Mouse (Mus musculus) R1 (cell line): ENCODE data around the gene Ino80.

Source experiments
- DNase-seq: peaks from one replicate; pipeline ENCODE4 v3.0.0-alpha.2; 2018; ENCODE audit warnings: low read depth, low spot score

The Ino80 gene

DNA sequence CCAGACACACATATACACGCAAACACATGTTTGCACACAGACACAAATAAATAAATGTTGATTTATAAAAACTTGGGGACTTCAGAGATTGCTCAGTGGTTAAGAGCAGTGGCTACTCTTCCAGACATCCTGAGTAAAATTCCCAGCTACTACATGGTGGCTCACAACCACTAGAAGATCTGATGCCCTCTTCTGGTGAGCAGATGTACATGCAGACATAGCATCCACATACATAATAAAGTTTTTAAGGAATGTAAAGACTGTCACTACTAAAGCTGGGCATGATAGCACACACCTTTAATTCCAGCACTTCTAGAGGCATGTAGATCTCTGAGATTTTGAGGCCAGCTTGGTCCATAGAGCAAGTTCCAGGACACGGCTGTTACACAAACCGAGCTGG lies 16.5 kb downstream of the Ino80 start:
- DNase-seq = peak; percentile 81

DNA sequence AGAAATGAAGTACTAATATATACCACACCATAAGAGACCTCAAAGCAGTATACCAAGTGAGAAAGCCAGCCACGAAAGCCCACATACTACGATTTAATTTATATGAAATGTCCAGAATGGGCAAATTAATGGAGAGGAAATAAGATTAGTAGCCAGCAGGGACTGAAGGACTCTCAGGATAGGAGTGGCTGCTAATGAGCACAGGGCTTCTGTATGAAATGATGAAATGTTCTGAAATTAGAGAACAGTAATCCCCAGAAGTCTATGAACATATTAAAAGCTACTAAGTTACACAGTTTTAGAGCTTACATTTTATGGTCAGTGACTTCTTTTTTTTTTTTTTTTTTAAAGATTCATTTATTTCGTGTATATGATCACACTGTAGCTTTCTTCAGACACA lies 22.9 kb downstream of the Ino80 start:
- no peak for DNase-seq

DNA sequence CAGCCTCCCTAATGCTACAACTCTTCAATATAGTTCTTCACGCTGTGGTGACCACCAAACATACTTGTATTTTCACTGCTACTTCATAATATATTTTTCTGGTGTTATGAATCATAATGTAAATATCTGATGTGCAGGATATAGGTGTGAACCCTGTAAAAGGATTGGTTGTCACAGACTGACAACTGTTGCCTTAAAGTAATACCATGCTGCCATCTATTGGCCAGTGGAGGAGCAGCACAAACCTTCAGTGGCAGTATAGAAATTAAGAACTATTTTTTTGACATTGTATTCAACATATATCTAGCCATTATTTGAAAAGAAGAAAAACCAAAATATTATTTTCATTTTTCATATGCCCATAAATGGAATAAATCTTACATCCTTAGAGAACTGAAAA lies 40.5 kb downstream of the Ino80 start:
- DNase-seq = peak; percentile 54

DNA sequence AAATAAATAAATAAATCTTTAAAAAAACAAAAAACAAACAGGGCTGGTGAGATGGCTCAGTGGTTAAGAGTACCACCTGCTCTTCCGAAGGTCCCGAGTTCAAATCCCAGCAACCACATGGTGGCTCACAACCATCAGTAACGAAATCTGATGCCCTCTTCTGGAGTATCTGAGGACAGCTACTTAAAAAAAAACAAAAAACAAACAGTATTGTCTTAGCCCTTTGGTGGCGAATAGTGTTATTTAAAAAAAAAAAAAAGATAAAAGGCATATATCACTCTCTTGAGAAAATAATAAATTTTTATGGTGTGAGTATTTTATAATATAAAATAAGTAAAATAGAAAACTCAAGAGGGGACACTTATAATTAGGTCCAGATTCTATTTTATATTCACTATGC lies 41.0 kb downstream of the Ino80 start:
- DNase-seq = no peak

DNA sequence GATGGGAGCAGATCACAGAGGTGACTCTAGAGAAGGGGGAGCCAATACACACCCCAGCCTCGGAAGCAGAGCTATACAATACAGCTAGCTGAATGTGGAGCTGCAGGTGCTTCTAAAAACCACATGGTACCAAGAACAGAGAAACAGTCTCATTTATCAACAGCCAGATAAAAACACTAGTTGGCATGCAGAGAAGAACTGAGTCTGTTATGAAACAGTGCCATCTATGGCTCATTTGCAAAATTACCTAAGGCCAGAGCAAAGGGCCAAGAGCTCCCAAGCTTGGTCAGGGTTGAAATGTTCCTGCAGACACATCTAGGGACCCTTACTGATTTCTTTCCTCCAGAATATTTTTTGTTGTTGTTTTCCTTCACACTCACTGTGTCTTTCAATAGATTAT lies 63.7 kb downstream of the Ino80 start:
- DNase-seq = peak; percentile 14

DNA sequence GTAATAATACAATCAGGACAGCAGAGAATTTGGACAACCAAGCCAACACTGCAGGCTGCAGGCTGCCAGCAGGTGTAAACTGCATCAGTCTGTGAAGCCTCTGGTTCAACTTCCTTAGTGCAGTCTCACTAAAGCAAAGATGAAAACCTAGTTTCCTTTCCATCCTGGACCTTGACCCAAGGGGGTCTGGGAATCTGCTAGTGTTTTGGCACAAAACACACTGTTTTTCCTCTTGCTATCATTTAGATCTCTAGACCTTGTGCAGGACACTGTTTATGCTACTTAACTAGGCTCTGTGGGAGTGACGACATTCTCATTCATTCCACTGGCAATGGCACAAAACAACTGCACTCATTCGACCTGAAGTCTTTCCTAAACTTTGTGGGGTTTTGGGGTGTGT lies 65.8 kb downstream of the Ino80 start:
- DNase-seq = no peak

DNA sequence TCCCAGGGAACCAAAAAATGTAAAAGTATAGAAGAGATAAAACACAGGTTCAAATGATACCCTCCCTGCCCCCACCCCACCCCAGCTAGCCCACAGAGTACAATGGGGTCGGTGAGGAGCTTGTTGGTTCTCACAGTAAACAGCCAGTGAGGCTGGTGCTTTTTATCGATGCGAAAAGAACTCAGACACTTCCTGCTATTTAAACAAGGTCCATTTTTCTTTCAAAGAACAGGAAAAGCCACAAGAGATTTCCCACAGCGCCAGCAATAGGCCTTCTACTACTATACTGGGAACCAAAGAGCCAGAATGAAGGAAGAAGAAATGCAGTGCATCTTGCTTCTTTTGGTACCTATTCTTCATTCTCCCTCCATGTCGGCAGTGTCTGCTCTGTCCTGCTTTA lies 66.5 kb downstream of the Ino80 start:
- no peak for DNase-seq

DNA sequence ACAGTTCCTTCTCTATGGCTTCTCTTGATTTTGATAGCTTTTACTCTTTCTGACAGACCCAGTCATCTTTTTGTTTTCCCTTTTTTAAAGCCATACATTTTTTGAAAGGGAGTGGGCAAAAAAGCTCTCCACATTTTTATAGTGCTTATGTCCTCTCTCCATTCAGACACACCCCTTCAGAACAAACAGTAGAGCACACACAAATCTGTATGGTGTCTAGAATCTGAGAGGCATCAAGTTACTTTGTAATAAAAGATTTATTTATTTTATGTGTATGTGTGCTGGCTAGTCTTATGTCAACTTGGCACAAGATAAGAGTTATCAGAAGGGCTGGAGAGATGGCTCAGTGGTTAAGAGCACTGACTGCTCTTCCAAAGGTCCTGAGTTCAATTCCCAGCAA lies 68.8 kb downstream of the Ino80 start:
- DNase-seq = no peak

DNA sequence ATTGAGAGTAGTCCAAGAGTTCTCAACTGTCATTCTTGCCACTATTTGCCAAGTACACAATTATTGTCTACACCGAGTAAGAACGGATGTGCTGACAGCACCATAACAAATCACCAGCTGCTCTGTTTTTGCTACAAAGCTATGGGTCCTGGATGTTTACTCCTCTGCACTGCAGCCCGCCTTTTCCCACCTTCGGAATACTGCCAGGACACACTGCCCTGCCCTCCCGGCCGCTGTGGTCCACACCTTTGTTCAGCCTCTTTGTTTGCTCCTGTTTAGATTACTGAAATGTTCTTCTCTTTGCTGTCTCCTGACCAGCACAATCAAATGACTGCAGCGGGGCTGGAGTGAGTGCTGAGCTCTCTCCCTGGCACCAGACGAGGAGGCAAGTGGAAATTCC lies 69.2 kb downstream of the Ino80 start:
- no peak for DNase-seq

DNA sequence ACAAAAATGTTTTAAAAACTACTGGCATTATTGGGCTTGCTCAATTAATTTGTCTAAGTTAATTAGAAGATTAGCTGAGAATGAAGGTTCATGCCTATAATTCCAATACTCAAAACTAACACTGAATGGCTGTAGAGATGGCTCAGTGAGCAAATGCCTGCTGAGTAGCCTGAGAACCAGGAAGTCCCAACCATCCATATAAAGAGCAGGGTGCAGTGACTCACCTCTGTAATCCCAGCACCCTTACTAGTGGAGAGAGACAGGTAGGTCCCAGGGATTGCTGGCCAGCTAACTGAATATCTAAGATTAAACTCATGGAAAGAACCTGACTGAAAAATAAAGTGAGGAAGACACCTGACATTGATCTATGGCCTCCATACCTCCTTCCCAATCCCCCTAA lies 78.2 kb downstream of the Ino80 start:
- DNase-seq = no peak

DNA sequence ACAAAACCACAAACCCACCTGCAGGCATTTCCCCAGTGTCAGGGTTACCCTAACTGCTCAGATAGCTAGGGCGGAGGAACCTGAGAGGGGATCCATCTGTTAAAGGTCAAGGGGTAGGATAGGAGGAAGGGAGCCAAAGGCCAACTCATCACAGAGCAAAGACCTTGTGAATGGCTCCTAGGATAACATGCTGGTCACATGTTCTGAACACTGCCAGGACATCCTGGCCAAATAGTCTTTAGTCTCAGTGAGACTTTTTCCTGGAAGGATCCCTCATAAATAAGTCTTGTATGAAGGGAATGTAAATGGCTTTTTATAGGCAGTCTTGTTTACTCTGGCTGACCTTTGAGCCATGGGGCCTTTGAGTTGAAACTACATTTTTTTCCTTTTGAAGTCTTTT lies 78.8 kb downstream of the Ino80 start:
- DNase-seq = no peak

DNA sequence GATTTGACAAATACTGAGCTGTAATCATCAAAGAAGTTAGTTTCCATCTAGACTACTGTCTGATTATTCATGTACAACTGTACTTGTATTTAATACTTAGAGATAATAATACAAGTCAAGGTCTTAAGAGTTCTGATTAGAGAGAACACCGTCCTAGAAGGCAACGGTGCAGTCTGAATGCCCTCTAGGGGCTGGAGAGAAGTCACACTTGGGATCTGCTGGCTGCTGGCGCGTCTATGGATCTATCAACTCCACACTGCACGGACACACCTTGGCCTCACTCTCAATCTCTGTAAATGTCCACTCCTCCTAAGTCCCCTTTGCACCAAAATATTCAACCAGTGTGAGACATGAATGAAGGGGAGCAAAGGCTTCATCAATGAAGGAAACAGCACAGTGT lies 79.2 kb downstream of the Ino80 start:
- DNase-seq = no peak

DNA sequence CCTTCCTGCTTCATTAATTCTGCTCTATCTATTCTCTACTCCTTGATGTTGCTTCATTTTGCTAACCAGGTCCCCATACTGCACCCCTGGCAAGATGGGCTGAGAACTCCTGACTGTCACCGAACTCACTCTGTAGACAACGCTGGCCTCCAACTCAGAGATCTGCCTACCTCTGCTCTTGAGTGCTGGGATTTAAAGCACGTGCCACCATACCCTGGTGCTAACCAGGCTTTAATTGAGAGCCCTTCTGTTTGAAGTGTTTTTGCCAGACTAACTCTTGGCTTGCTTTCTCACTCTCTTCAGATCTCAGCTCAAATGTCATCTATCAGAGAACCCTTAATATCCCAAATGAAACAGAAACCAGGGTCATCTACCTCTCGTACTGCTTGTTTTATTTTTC lies 87.5 kb downstream of the Ino80 start:
- DNase-seq = no peak

DNA sequence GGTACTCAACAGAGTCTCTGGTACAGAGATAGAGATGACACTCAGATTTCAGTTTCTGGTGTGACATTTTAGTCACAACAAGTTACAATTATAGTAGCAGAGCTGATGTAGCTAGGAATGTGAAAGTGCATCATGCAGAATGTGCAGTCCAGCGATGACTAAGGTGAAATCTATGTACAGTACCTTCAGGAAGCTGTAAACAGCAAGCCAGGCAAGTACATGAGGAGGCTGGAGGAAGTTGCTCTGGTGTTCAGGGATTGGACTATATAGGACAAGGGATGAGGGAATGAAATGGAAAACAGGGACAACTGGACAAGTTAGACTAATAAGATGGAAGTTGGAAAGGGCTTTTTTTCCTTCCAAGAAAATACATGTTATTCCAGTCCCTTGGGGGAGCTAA lies 89.2 kb downstream of the Ino80 start:
- no peak for DNase-seq

DNA sequence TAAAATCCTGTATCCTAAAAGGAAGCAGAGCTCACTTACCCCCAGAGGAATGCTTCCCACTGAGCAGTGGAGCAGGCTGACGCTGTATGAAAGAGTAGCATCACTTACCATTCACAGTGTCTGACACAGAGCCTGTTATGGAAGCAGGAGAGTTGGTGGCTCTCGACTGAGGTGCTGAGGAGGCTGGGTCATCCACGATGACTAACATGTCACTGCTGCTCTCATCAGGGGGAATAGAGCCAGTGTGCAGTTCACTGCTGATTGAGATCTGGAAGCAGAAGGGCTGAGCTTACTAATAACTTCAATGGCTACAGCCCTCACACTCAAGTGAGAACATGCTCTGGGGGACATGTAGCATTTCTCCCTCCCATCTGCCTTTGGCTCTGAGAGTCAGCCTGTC lies 98.0 kb downstream of the Ino80 start:
- no peak for DNase-seq

DNA sequence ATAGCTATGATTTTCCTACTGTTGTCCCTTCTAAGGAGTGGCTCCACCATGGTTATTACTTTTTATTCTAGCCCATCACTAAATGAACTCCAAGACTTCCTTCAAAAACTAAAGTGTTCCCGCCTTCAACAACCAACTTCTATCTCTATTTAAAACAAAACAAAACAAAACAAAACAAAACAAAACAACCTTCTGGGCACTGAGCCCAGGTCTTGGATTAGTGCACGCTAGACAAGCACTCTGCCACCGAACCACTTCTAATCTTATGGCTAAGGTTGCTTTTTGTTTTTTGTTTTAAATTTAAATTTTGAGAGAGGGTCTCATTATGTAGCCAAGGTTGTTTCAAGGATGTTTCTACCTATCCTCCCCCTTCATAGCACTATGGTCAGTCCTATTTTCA lies 99.7 kb downstream of the Ino80 start:
- no peak for DNase-seq

DNA sequence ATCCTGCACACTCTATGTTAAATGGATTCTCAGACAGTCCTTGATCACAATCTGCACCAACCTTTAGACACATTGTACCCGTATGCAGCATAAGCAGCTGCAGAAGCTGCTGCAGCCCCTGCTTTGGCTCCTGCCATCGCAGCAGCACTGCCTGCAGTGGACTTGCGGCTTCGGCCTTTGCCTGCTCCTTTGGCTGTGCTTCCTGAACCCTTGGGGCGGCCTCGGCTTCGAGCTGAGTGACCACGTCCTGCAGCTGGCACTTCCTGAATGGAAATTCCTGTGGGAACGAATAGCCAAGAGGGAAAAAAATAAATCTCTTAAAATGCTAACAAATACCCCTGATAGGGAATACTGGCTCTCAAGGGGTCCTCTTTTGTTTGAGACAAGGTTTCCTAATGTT lies 100.2 kb downstream of the Ino80 start:
- DNase-seq = no peak

DNA sequence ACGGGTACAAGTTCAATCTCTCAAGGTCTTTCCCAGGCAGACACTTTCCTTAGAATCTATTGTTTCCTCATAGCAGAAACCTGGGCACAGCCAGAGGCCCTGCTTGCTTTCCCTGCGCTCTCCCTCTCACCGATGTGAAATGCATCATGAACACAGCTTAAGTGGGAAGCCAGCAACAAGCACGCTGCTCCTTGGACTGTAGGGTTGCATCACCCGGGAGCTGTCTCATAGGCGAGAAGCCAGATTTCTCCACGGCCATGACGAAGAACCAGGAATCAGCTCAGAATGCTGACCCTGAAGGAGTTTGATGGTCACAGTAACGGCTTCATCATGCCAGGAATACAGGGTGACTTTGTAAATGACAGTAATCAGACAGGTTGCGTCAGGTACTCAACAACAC lies 107.4 kb downstream of the Ino80 start:
- no peak for DNase-seq

DNA sequence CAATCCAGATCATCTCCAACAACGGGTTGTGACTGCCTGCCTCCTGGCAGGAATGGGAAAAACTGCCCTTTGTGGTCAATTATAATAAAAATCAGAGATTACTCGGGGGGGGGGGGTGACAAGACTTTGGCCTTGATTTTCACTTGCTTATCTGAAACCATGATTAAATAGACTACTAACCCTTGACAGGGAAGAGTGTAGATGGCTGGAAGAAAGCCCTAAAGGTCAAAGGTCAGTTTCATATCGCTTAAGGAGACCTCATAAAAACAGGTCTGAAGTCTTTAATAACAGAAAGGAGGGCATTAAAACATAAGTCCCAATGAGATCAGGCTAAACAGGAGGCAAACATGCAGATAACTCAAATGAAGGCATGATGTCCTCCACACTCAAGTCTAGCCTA lies 110.1 kb downstream of the Ino80 start:
- no peak for DNase-seq

DNA sequence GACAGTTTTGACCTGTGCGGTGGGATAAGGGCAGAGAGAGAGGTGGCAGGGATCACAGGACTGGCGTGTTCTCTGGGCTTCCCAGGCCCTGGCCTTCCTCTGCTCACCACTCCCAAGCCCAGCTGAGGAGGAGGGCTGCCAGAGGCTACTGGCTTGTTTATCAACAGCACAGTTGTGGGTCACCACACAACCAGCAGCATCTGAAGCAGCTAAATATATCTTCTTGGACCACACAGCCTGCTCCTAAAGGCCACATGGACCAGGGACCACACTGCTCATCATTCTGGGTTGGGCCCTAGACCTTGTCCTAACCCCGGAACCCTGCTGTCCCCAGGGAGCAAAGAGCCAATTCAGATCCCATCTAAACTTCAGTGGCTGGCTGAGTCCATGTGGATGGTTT lies 112.5 kb downstream of the Ino80 start:
- no peak for DNase-seq

DNA sequence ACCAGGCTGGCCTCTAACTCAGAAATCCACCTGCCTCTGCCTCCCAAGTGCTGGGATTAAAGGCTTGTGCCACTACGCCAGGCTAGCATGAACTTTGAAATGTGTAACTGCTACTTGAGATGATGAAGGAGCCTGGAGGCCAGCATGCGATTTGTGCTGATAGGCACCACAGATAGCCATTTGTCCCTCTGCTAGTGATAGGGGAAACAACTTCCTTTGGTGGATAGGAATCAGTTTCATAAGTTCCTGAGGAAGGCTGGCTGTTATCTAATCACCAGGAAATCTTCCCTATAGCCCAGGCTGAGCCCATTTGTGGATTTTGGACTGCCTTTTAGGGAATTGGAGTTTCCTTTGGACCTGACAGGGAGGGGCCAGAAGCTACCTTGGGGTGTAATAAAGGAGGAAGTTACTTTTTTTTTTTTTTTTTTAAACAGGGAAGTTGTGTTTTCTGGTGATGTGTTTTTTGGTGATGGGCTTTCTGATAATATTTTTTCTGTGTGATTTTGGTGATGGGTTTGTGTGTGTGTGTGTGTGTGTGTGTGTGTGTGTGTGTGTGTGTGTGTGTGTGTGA lies 117.7 kb downstream of the Ino80 start:
- no peak for DNase-seq

DNA sequence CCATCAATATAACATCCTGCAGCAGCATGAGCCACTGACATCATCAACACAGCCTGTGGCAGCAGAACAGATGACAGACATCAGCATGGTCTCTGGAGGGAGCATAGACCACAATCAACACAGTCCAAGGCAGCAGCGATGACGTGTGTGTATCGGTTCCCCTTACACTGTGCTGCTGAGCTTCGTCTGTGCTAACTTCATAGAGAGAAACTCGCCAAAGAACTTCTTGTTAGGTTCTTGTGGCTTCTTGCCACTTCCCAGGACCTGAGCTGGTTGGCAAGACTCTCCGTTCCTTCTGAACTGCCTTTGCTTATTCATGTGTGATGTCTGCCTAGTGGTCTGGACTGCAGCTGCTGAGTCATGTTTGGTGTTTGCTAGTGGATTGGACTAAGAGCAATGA lies 119.2 kb downstream of the Ino80 start:
- no peak for DNase-seq

DNA sequence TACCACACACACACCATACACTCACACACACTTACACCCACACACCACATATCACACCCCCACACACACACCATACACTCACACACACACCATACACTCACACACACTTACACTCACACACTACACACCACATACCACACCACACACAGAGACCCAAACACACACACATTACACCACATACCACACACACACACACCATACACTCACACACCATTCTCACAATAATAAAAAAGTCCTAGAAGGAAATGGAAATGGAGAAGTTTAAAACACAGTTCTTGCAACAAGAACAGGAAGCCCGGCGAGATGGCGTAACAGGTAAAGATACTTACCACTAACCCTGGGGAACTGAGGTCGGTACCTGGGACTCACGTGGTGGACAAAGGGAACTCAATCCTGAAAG lies 120.7 kb downstream of the Ino80 start:
- no peak for DNase-seq

DNA sequence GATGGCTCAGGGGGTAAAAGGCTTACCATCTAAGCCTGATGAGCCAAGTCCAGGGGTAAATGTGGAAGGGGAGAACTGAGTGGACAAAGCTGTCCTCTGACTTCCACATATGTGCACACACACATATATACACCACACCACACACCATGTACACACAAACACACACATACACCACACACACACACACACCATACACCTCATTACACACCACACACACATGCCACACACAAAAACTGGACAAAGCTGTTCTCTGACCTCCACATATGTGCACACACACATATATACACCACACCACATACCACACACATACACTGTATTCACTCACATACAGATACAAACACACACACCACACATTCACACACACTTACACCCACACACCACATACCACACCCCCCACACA lies 121.2 kb downstream of the Ino80 start:
- DNase-seq = no peak

DNA sequence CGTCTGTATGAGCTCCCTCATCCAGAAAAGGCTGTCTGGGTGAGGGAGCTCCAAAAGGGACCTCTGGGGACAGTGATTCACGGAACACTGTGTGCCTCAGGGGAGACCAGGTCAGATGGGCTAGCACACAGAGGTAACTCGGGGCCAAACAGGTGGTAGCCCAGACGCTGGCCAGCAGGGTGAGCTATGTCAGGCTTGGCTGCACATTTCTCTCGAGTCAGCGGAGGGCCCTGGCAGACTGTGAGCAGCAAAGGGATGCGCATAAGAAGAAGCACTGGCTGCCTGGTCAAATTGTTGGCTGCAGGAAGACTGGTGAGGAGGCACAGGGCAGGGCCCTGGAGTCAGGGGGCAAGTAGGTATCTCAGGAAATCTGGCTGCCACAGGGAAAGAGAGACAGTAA lies 121.8 kb downstream of the Ino80 start:
- no peak for DNase-seq
